Mouse (Mus musculus): Measurements from ENCODE around the gene Gdf15. TPM values are rescaled to one million over a fixed set of nuclear protein-coding genes. Genes with fewer than 3 reads are reported as not detected.
A peak's percentile ranks its signal among the peaks of the same experiment; 100 is the strongest.

Gdf15 gene
- total and polyA plus RNA-seq, 3 experiments: 0.15 to 0.63 TPM; not detected in 1

GRCm38 (mm10) chr8:70617985-70618384, 14.3 kb downstream of the Gdf15 start:
- DNase-seq (ENCODE audit: low read depth, low spot score): peak; percentile 64

DNA sequence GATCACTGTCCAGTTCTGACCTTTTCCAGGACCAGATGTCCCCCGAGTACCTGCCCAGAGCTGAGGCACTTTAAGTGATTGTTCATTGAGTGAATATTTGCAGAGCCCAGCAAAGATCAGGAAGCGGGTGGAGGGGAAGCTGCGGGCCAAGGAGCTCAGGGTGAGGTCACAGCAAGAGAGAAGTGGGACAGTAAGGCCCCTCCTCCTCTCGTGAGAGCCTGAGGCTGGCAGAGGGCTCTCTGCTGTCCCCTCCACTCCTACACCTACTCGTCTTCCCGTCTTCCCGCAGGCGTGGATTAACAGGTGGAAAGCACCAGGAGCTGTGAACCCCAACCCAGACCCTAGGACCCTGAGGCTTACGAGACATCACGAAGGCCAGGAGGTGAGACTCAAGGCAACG, 15.6 kb downstream of the Gdf15 start:
- no peak overlapping the region for H3K27ac ChIP-seq (ENCODE audit: control insufficient read depth, low read depth, low read length)
- DNase-seq (ENCODE audit: low read depth, low spot score): peak; percentile 47
- TF ChIP-seq SIN3A (IDR thresholded peaks at IDR 0.05; ENCODE audit: low read length) (no peak), MAZ (IDR thresholded peaks at IDR 0.05; ENCODE audit: low read depth, low read length) (0 out of 2 replicates have a peak, but pooled peaks have one; percentile 1), MAFK (IDR thresholded peaks at IDR 0.05; ENCODE audit: borderline replicate concordance, low read depth, low read length) (no peak), CHD1 (IDR thresholded peaks at IDR 0.05; ENCODE audit: low read depth, low read length) (no peak), TBP (IDR thresholded peaks at IDR 0.05; ENCODE audit: low read depth, low read length) (no peak), HCFC1 (IDR thresholded peaks at IDR 0.05; ENCODE audit: low read depth, low read length) (no peak), ZMIZ1 (IDR thresholded peaks at IDR 0.05; ENCODE audit: low read depth, low read length) (no peak)
- H3K27me3 ChIP-seq (ENCODE audit: control insufficient read depth in 1 of 2, insufficient read depth in 2 of 2, low read length in 2 of 2): no peaks in the 10 kb centered on the region
- H3K4me3 ChIP-seq (ENCODE audit: control insufficient read depth in 1 of 2, insufficient read depth in 1 of 2, low read depth in 2 of 2, low read length in 2 of 2): no peak overlapping the region
- no peak overlapping the region for H3K9ac ChIP-seq (ENCODE audit: control insufficient read depth, low read depth, low read length, poor library complexity, severe bottlenecking)
- no peaks in the 10 kb centered on the region for H3K79me2 ChIP-seq (ENCODE audit: control insufficient read depth, insufficient read depth, low read length, poor library complexity)
- H3K9me3 ChIP-seq (replicated peaks; ENCODE audit: insufficient read depth, low read length): no peaks in the 10 kb centered on the region
- H3K4me1 ChIP-seq (ENCODE audit: control insufficient read depth in 1 of 2, insufficient read depth in 2 of 2, low read length in 2 of 2): peaks cover 5 to 32% of the 10 kb centered on the region in 2 experiments
- peaks cover 0 to 17% of the 10 kb centered on the region in 2 experiments; a peak in 2 of 4 replicates for H3K36me3 ChIP-seq (ENCODE audit: control insufficient read depth in 1 of 2, insufficient read depth in 2 of 2, low read length in 2 of 2)

More at GRCm38 (mm10) chr8:70617985-70618384, 14.3 kb downstream of the Gdf15 start:
- Histone ChIP-seq H3K4me3 (ENCODE audit: control insufficient read depth in 1 of 2, insufficient read depth in 1 of 2, low read depth in 2 of 2, low read length in 2 of 2) (peak overlapping the region in 1 of 2 experiments; percentile 1; a peak in 1 of 4 replicates), H3K79me2 (ENCODE audit: control insufficient read depth, insufficient read depth, low read length, poor library complexity) (no peaks in the 10 kb centered on the region), H3K9me3 (replicated peaks; ENCODE audit: insufficient read depth, low read length) (no peaks in the 10 kb centered on the region), H3K9ac (ENCODE audit: control insufficient read depth, low read depth, low read length, poor library complexity, severe bottlenecking) (peak overlapping the region; percentile 26), H3K27ac (ENCODE audit: control insufficient read depth, low read depth, low read length) (peak overlapping the region; percentile 57), H3K27me3 (ENCODE audit: control insufficient read depth in 1 of 2, insufficient read depth in 2 of 2, low read length in 2 of 2) (no peaks in the 10 kb centered on the region), H3K36me3 (ENCODE audit: control insufficient read depth in 1 of 2, insufficient read depth in 2 of 2, low read length in 2 of 2) (peaks cover 0 to 18% of the 10 kb centered on the region in 2 experiments; a peak in 2 of 4 replicates), H3K4me1 (ENCODE audit: control insufficient read depth in 1 of 2, insufficient read depth in 2 of 2, low read length in 2 of 2) (peaks cover 7 to 44% of the 10 kb centered on the region in 2 experiments)
- TF ChIP-seq BHLHE40 (IDR thresholded peaks at IDR 0.05; ENCODE audit: borderline replicate concordance, low read depth, low read length): no peak
- TF ChIP-seq TCF12 (IDR thresholded peaks at IDR 0.05; ENCODE audit: low read depth, low read length): peak; percentile 19; the same call in 1 of the 2 replicates
- TF ChIP-seq TAL1 (IDR thresholded peaks at IDR 0.05; ENCODE audit: low read length): peak; percentile 77
- no peak for TF ChIP-seq JUND (IDR thresholded peaks at IDR 0.05; ENCODE audit: low read depth, low read length)
- peak in 1 of 2 experiments; percentile 13; a peak in 1 of 4 replicates for TF ChIP-seq EP300 (IDR thresholded peaks at IDR 0.05; ENCODE audit: low read depth in 1 of 2, low read length in 2 of 2)
- no peak for TF ChIP-seq MAZ (IDR thresholded peaks at IDR 0.05; ENCODE audit: low read depth, low read length)

GRCm38 (mm10) chr8:70615894-70616293, 16.4 kb downstream of the Gdf15 start, which contains the start of gene Lrrc25:
Gene Lrrc25 (plus strand): TSS chr8:70616155.
- peaks cover 2 to 28% of the 10 kb centered on the region in 2 experiments for H3K4me1 ChIP-seq (ENCODE audit: control insufficient read depth in 1 of 2, insufficient read depth in 2 of 2, low read length in 2 of 2)
- DNase-seq (ENCODE audit: low read depth, low spot score): peak; percentile 76
- H3K9ac ChIP-seq (ENCODE audit: control insufficient read depth, low read depth, low read length, poor library complexity, severe bottlenecking): peak within 1 kb of the TSS; percentile 46
- H3K79me2 ChIP-seq (ENCODE audit: control insufficient read depth, insufficient read depth, low read length, poor library complexity): peaks cover 4% of the 10 kb centered on the region; the same call in 1 of the 2 replicates
- no peaks in the 10 kb centered on the region for H3K9me3 ChIP-seq (replicated peaks; ENCODE audit: insufficient read depth, low read length)
- H3K27me3 ChIP-seq (ENCODE audit: control insufficient read depth in 1 of 2, insufficient read depth in 2 of 2, low read length in 2 of 2): no peaks in the 10 kb centered on the region
- H3K27ac ChIP-seq (ENCODE audit: control insufficient read depth, low read depth, low read length): peak within 1 kb of the TSS; percentile 38; the same call in 1 of the 2 replicates
- peaks cover 0 to 15% of the 10 kb centered on the region in 2 experiments; a peak in 2 of 4 replicates for H3K36me3 ChIP-seq (ENCODE audit: control insufficient read depth in 1 of 2, insufficient read depth in 2 of 2, low read length in 2 of 2)
- no peak within 1 kb of the TSS for H3K4me3 ChIP-seq (ENCODE audit: control insufficient read depth in 1 of 2, insufficient read depth in 1 of 2, low read depth in 2 of 2, low read length in 2 of 2)
- TF ChIP-seq E2F4 (IDR thresholded peaks at IDR 0.05; ENCODE audit: borderline replicate concordance, low read depth, low read length) (no peak), CHD1 (IDR thresholded peaks at IDR 0.05; ENCODE audit: low read depth, low read length) (no peak), MXI1 (IDR thresholded peaks at IDR 0.05; ENCODE audit: low read depth, low read length) (no peak), MAZ (IDR thresholded peaks at IDR 0.05; ENCODE audit: low read depth, low read length) (0 out of 2 replicates have a peak, but pooled peaks have one; percentile 21), MAFK (IDR thresholded peaks at IDR 0.05; ENCODE audit: borderline replicate concordance, low read depth, low read length) (no peak), EP300 (IDR thresholded peaks at IDR 0.05; ENCODE audit: low read depth in 1 of 2, low read length in 2 of 2) (no peak; a peak in 1 of 4 replicates), HCFC1 (IDR thresholded peaks at IDR 0.05; ENCODE audit: low read depth, low read length) (0 out of 2 replicates have a peak, but pooled peaks have one; percentile 28), SIN3A (IDR thresholded peaks at IDR 0.05; ENCODE audit: low read length) (peak; percentile 32; the same call in 1 of the 2 replicates), POLR2AphosphoS2 (IDR thresholded peaks at IDR 0.05; ENCODE audit: low read length) (no peak), GATA1 (IDR thresholded peaks at IDR 0.05; ENCODE audit: low read depth, low read length) (0 out of 2 replicates have a peak, but pooled peaks have one; percentile 5), RAD21 (IDR thresholded peaks at IDR 0.05; ENCODE audit: low read depth, low read length) (no peak), USF2 (IDR thresholded peaks at IDR 0.05; ENCODE audit: borderline replicate concordance in 1 of 2, insufficient read depth in 1 of 2, low read depth in 1 of 2, low read length in 2 of 2) (no peak), USF1 (IDR thresholded peaks at IDR 0.05; ENCODE audit: low read depth, low read length) (no peak), BHLHE40 (IDR thresholded peaks at IDR 0.05; ENCODE audit: borderline replicate concordance, low read depth, low read length) (no peak), KAT2A (conservative IDR thresholded peaks at IDR 0.05; ENCODE audit: low read depth, low read length) (no peak), CTCF (IDR thresholded peaks at IDR 0.05 in 2 of 3, conservative IDR thresholded peaks at IDR 0.05 in 1 of 3; ENCODE audit: control insufficient read depth in 1 of 3, insufficient read depth in 1 of 3, low read depth in 2 of 3, low read length in 3 of 3, poor library complexity in 1 of 3, severe bottlenecking in 1 of 3) (no peak), ZNF384 (IDR thresholded peaks at IDR 0.05; ENCODE audit: low read depth, low read length) (no peak), ETS1 (IDR thresholded peaks at IDR 0.05; ENCODE audit: low read depth, low read length) (peak; percentile 55)

Data from MEL (cell line).